Mouse (Mus musculus) adrenal gland, adult (tissue): Measurements from ENCODE around the gene Tfip11.

ENCODE experiments used
- DNase-seq, 2 experiments: peaks; one replicate each; pipeline ENCODE4 v3.0.0; 2022 to 2023; ENCODE audit warnings: low spot score in 1 of 2; ENCODE audit not compliant: inconsistent age in 2 of 2

Tfip11 gene

GRCm38 (mm10) chr5:112325546-112326445, at the start of gene Tfip11:
TSS of gene Tfip11 (plus strand) at chr5:112326358.
- peak; percentile 97 to 98 for DNase-seq

GRCm38 (mm10) chr5:112276907-112277348, 49.2 kb upstream of the Tfip11 start:
- peak in 1 of 2 experiments; percentile 85 for DNase-seq

DNA sequence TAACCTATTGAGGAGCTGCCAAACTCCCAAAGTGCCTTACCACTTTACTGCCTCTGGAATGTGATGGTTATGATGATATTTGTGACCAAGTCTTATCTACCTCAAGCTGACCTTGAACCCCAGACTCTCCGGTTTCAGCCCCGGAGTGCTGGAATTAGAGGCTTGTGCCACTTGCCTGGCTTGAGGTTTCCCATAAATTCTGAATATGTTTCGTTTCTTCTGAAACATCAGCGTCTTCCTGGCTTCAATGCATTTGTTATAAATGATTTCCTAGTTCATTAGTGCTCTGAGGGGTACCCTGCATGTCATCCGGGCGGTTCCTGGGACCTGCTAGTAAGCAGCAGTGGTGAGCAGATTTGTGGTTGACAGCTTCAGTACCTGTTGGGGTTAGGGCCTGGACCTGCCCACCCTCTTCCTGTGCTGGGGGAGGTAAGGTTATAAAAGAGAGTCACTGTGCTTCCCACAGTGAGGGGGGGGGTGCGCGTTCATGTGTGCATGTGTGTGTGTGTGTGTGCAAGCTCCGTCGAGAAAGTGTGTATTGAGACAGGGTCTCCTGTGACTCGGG, 48.2 kb upstream of the Tfip11 start:
- peak; percentile 53 to 83 for DNase-seq

DNA sequence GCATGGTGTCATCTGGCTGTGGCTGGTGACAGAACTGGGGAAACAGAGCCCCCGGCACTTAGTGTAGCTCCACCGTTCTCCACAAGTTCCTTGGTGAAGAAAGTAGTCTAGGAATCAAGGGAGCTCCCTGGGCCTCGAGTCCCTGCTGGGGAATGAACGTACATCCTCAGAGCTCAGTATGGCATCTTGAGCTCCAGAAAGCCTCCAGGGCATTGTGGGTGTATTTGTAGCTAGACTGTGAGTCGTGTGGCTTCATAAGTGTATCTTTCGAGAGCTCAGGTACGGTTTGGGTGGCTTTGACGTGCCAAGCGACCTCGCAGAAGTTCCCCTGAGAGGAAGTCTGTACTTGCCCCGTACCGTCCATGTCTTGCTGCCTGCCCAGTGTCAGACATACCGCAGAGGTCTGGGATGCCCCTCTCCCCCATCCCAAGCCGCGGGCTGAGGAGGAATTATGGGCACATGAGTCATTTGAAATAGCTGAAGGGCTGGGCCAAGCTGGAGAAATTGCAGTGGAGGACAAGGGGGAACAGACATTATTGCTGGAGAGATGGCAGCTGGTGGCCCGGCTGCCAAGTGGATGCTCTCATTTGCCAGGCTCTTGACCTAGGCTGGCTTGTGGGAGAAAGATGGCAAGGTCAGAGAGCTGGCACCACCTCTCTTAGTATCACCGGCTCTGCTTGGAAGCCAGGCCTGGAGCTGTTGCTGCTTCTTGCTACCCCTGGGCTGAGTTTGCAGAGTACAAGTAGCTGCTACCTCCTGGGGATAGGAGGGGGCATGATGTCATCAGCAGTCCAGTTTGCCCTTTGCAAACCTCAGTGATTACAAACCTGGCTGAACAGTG, 46.8 kb upstream of the Tfip11 start:
- DNase-seq = peak; percentile 85 to 93

GRCm38 (mm10) chr5:112280151-112280550, 46.0 kb upstream of the Tfip11 start:
- no peak for DNase-seq

DNA sequence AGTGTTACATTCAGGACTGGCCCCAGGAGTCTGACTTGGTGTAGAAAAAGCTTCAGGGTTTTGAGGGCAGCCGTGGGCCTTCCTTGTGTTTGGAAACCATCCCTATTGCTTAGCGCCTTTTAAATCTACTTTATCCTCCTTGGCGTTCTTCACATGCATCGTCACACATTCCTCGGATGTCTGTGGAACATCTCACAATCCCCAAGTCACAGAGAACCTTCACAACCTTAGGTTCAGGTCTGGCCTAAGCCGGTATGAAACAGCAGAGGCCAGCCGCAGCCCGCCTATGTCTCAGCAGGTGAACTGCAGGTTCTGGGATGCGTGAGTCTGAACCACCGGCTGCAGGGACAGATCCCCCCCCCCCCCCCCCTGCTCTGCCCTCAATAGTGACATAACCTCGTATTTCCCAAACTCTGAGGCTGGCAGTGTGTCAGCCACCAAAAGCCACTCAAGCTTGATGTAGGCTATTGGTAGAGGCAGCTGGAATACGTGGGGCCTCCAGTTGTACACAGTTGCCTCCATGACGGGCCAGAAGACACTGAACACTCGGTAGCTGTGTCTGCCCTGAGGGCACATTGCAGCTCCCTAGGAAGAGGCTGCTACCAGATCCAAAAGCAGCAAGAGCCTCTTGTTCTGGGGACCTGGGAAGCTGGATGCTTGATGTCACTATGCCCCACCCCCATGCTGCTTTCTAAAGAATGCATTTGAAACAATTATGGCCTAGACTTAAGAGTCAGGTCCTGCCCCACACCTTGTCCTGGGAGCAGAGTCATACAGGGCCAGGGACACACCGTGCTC, 45.1 kb upstream of the Tfip11 start:
- peak; percentile 41 to 80 for DNase-seq

- DNase-seq = peak in 1 of 2 experiments; percentile 70
These were observed 44.5 kb upstream of the Tfip11 start for GRCm38 (mm10) chr5:112281676-112282075.

- DNase-seq = peak; percentile 64 to 73
These were observed 43.9 kb upstream of the Tfip11 start for GRCm38 (mm10) chr5:112282123-112282779.

- peak in 1 of 2 experiments; percentile 66 for DNase-seq
These were observed 43.2 kb upstream of the Tfip11 start for GRCm38 (mm10) chr5:112282780-112283482.

- DNase-seq = peak in 1 of 2 experiments; percentile 80
These were observed 42.5 kb upstream of the Tfip11 start for GRCm38 (mm10) chr5:112283543-112284202.

DNA sequence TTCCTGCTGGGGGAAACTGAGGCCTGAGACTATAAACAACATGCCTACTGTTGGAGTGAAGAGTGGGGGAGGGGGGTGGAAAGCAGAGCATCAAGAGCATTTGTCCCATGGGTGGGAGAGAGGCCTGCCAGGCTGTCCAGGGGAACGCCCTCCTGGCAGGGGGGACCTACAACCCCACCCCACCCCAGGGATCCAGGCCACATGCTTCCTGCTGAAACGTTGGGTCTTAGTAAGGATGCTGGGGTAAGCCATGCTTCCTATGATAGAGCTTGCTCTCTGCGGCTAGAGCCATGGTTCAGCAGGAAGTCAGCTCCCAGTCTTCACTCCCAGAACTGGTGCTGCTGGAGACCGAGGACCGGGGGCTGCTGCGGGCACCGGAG, 42.0 kb upstream of the Tfip11 start:
- peak in 1 of 2 experiments; percentile 55 for DNase-seq

- DNase-seq = no peak
These were observed 40.5 kb upstream of the Tfip11 start for GRCm38 (mm10) chr5:112285548-112286085.

- DNase-seq = no peak
These were observed 39.6 kb upstream of the Tfip11 start for GRCm38 (mm10) chr5:112286608-112286983.

DNA sequence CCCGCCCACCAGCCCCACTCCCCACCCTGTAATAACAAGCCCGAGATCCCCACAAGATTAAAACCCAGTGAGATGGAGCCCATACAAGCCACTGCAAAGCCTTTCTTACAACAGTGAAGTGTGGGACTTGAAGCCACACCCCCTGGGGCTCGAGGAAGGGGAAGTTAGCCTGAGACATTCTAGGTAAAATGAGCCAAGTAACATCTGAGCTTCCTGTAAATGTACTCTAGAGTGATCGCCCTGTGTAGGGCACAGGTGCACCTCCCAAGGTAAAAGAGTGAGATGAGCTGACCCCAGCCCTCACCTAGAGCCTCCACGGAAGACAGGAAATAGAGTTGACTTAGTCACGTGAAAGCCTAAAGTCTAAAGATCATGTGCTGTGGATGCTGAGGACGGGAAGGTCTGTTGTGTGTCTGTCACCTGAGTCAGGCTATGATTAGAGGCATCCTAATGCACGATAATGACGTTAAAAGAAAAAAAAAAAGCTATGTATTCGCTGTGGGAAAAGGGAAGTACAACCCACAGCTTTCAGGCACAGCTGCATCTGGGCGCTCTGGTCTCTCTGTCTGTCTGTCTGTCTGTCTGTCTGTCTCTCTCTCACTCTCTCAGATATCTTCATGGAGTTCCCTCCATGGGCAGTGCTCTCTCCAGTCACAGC, 39.0 kb upstream of the Tfip11 start:
- DNase-seq = no peak

DNA sequence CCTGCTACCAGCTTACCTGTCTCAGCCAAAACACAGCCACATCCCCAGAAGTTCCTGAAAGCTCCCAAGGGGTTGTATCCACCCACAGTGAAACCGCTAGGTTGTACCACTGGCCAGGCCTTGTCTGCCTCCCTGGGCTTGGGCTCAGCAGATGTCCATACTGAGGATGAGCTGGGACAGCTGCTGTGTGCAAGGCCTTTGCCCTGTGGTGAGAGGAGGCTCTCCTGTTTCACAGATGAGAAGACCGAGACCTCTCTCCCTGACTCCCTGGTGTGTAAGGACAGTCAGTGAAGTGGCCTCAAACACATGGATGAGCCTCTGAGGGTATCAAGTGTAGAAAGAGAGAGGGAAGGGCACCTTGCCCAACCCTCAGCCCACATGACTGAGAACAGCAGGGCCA, 38.5 kb upstream of the Tfip11 start:
- DNase-seq = peak in 1 of 2 experiments; percentile 57

- peak; percentile 49 to 75 for DNase-seq
These were observed 37.7 kb upstream of the Tfip11 start for GRCm38 (mm10) chr5:112288193-112289141.

DNA sequence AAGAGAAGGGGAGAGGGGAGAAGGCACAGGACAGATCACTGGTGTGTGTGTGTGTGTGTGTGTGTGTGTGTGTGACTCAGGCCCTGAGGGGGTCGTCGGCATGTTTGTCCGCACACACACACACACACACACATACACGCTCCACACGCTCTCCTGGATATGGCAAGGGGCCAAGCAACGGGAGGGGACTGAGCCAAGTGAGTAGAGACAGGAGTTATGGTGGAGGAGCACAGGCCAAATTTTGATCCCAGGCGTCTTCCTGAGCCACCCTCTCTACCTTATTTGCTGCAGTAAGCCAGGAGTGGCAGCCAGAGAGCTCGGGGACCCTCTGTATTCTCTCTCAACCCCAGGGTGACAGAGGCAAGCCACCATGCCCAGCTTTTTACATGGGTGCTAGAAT, 36.9 kb upstream of the Tfip11 start:
- peak; percentile 66 to 83 for DNase-seq
